Mouse (Mus musculus) heart, embryonic 11.5 days (tissue): ENCODE data around the gene Faf2. TPM values are rescaled to one million over a fixed set of nuclear protein-coding genes. Genes with fewer than 3 reads are reported as not detected.

Source experiments
- ATAC-seq: fragments of 200-750 bp; cut with Nextera tagmentation; replicated peaks from 2 replicates; pipeline ENCODE4 v1.8.0; 2017; ENCODE audit warnings: moderate library complexity; ENCODE audit not compliant: insufficient number of reproducible peaks, low FRiP score, low TSS enrichment
- H3K27ac ChIP-seq: fragments of 300-500 bp; sonication (generic); 2 replicates; pipeline ENCODE4 v1.5.1; 2014; ENCODE audit warnings: mild to moderate bottlenecking, low read depth, low read length
- H3K27me3 ChIP-seq: fragments of 300-500 bp; sonication (generic); 2 replicates; pipeline ENCODE4 v1.6.1; 2014; ENCODE audit warnings: mild to moderate bottlenecking, low read length, mixed read lengths; ENCODE audit not compliant: control insufficient read depth, insufficient read depth
- H3K36me3 ChIP-seq: fragments of 300-500 bp; sonication (generic); 2 replicates; pipeline ENCODE4 v1.6.1; 2014; ENCODE audit warnings: mild to moderate bottlenecking, low read length, moderate library complexity, mixed read lengths; ENCODE audit not compliant: control insufficient read depth, insufficient read depth
- H3K4me1 ChIP-seq: fragments of 300-500 bp; sonication (generic); 2 replicates; pipeline ENCODE4 v1.6.1; 2014; ENCODE audit warnings: low read length; ENCODE audit not compliant: control insufficient read depth, insufficient read depth
- H3K4me2 ChIP-seq: fragments of 300-500 bp; sonication (generic); 2 replicates; pipeline ENCODE4 v1.6.1; 2014; ENCODE audit warnings: mild to moderate bottlenecking, moderate library complexity
- H3K4me3 ChIP-seq: fragments of 300-500 bp; sonication (generic); 2 replicates; pipeline ENCODE4 v1.5.1; 2014; ENCODE audit warnings: low read depth, low read length
- H3K9ac ChIP-seq: fragments of 300-500 bp; sonication (generic); 2 replicates; pipeline ENCODE4 v1.6.1; 2014; ENCODE audit warnings: mild to moderate bottlenecking, low read depth, low read length, moderate library complexity
- H3K9me3 ChIP-seq: fragments of 300-500 bp; sonication (generic); replicated peaks from 2 replicates; pipeline ENCODE4 v1.6.1; 2016; ENCODE audit warnings: low read length; ENCODE audit not compliant: control insufficient read depth
- WGBS: fragments of 180-500 bp; shearing (Covaris S2); extraction: QIAGEN DNeasy Blood & Tissue Kit; methylation state at CpG from one replicate; pipeline ENCODE4 v1.1.7; 2014; ENCODE audit not compliant: insufficient replicate concordance; 5-methylcytosine and 5-hydroxymethylcytosine counted together
- polyA plus RNA-seq: library from polyadenylated mRNA; unstranded; fragments of >200 nt; fragmentation: Nextera tagmentation; extraction: Ambion mirVana; gene quantifications from 2 replicates; pipeline ENCODE4 v1.2.1, GENCODE M21; 2014

The Faf2 gene
- polyA plus RNA-seq, 1 experiment from 2014 or later: 73.8 TPM

GRCm38 (mm10) chr13:54687575-54688424 lies 66.2 kb downstream of the Faf2 start:
- no peaks in the 10 kb centered on the region for H3K27me3 ChIP-seq
- no peaks in the 10 kb centered on the region for H3K9me3 ChIP-seq
- H3K27ac ChIP-seq: peak overlapping the region; percentile 98
- peak overlapping the region; percentile 96 for H3K9ac ChIP-seq
- peak overlapping the region; percentile 97 for H3K4me3 ChIP-seq
- H3K36me3 ChIP-seq: peaks cover 12% of the 10 kb centered on the region
- H3K4me1 ChIP-seq: peaks cover 35% of the 10 kb centered on the region
- peak; percentile 89 for ATAC-seq
- peak overlapping the region; percentile 84 for H3K4me2 ChIP-seq
- under 1% methylated on average over 75 of the region's 82 CpGs for whole genome bisulfite sequencing

GRCm38 (mm10) chr13:54690151-54690740 lies 68.7 kb downstream of the Faf2 start:
- no peak for ATAC-seq
- H3K9me3 ChIP-seq: no peaks in the 10 kb centered on the region
- no peak overlapping the region; the same call in 1 of the 2 replicates for H3K27ac ChIP-seq
- H3K27me3 ChIP-seq: no peaks in the 10 kb centered on the region
- peaks cover 26% of the 10 kb centered on the region for H3K4me1 ChIP-seq
- H3K36me3 ChIP-seq: no peaks in the 10 kb centered on the region
- no peak overlapping the region for H3K4me2 ChIP-seq
- H3K9ac ChIP-seq: peak overlapping the region; percentile 22; the same call in 1 of the 2 replicates
- WGBS: 87% methylated on average over 8 of the region's 8 CpGs
- no peak overlapping the region for H3K4me3 ChIP-seq

- H3K4me3 ChIP-seq: no peak overlapping the region
- peak overlapping the region; percentile 84 for H3K4me2 ChIP-seq
- ATAC-seq: no peak
- H3K9me3 ChIP-seq: no peaks in the 10 kb centered on the region
- H3K36me3 ChIP-seq: no peaks in the 10 kb centered on the region
- H3K27me3 ChIP-seq: no peaks in the 10 kb centered on the region
- H3K27ac ChIP-seq: no peak overlapping the region
- H3K4me1 ChIP-seq: peaks cover 17% of the 10 kb centered on the region
- H3K9ac ChIP-seq: peak overlapping the region; percentile 93; the same call in 1 of the 2 replicates
Observed at GRCm38 (mm10) chr13:54691737-54692136, 70.2 kb downstream of the Faf2 start.

- H3K4me1 ChIP-seq: peaks cover 17% of the 10 kb centered on the region
- no peak for ATAC-seq
- H3K4me3 ChIP-seq: peak overlapping the region; percentile 85
- peak overlapping the region; percentile 84 for H3K4me2 ChIP-seq
- no peaks in the 10 kb centered on the region for H3K9me3 ChIP-seq
- 10% methylated on average over 21 of the region's 21 CpGs for WGBS
- H3K27ac ChIP-seq: peak overlapping the region; percentile 97
- H3K36me3 ChIP-seq: no peaks in the 10 kb centered on the region
- no peaks in the 10 kb centered on the region for H3K27me3 ChIP-seq
- H3K9ac ChIP-seq: peak overlapping the region; percentile 93
Observed at GRCm38 (mm10) chr13:54692711-54693557, 71.3 kb downstream of the Faf2 start.

- Histone ChIP-seq H3K27ac (peak within 1 kb of the TSS; percentile 97), H3K4me2 (peak within 1 kb of the TSS; percentile 84), H3K4me1 (peaks cover 12% of the 10 kb centered on the region), H3K9ac (peak within 1 kb of the TSS; percentile 93), H3K9me3 (no peaks in the 10 kb centered on the region), H3K27me3 (no peaks in the 10 kb centered on the region), H3K36me3 (no peaks in the 10 kb centered on the region), H3K4me3 (peak within 1 kb of the TSS; percentile 85)
- ATAC-seq: peak; percentile 98
- WGBS: under 1% methylated on average over 90 of the region's 92 CpGs
Observed at GRCm38 (mm10) chr13:54693558-54694347, 72.2 kb downstream of the Faf2 start, which contains the start of gene Rnf44. Rnf44 (minus strand) TSS chr13:54693907.

- Histone ChIP-seq H3K27ac (peak overlapping the region; percentile 97), H3K4me2 (peak overlapping the region; percentile 63), H3K9ac (peak overlapping the region; percentile 93), H3K27me3 (no peaks in the 10 kb centered on the region), H3K4me3 (peak overlapping the region; percentile 85), H3K9me3 (no peaks in the 10 kb centered on the region), H3K36me3 (no peaks in the 10 kb centered on the region), H3K4me1 (peaks cover 10% of the 10 kb centered on the region)
- 15% methylated on average over 26 of the region's 26 CpGs for WGBS
- peak; percentile 74 for ATAC-seq
Observed at GRCm38 (mm10) chr13:54694348-54695060, 72.9 kb downstream of the Faf2 start.

GRCm38 (mm10) chr13:54695479-54696230 lies 74.1 kb downstream of the Faf2 start:
- WGBS: 83% methylated on average over 11 of the region's 11 CpGs

More at GRCm38 (mm10) chr13:54695479-54696230, 74.1 kb downstream of the Faf2 start:
- H3K36me3 ChIP-seq: no peaks in the 10 kb centered on the region
- peaks cover 10% of the 10 kb centered on the region for H3K4me1 ChIP-seq
- no peak overlapping the region for H3K4me2 ChIP-seq
- no peaks in the 10 kb centered on the region for H3K27me3 ChIP-seq
- ATAC-seq: no peak
- no peak overlapping the region for H3K9ac ChIP-seq
- H3K27ac ChIP-seq: no peak overlapping the region
- no peaks in the 10 kb centered on the region for H3K9me3 ChIP-seq
- no peak overlapping the region for H3K4me3 ChIP-seq
